In genomic region chr4:114934188-114934587, GRCm38 (mm10) we compare ENCODE assay signal across 27 mouse cellular contexts. TPM values are rescaled to one million over a fixed set of nuclear protein-coding genes. Genes with fewer than 3 reads are reported as not detected.
A peak's percentile ranks its signal among the peaks of the same experiment; 100 is the strongest.
DNase-seq lines count a peak whose midpoint lies in the region; ATAC-seq and TF ChIP-seq lines count a peak whose summit lies in the region.
"Had no signal": no experiment of that assay in that cellular context is flagged by ENCODE, and none has a peak within 500 bp of the region (broad histone marks: within the 10 kb centered on the region; RNA-seq: fewer than 3 reads in every experiment).

No protein-coding gene starts in this region.

- H3K4me1 ChIP-seq in liver, adult 2 months (ENCODE audit: control insufficient read depth, insufficient read depth, low read length) = no peaks in the 10 kb centered on the region
- no peaks in the 10 kb centered on the region for H3K4me1 ChIP-seq in liver, postnatal 0 days (ENCODE audit: insufficient read depth)
- no peaks in the 10 kb centered on the region for H3K4me1 ChIP-seq in kidney, embryonic 15.5 days
- H3K4me1 ChIP-seq: forebrain, embryonic 15.5 days had no signal

- no peaks in the 10 kb centered on the region for H3K9me3 ChIP-seq in liver, postnatal 0 days (ENCODE audit: low read length)
- H3K9me3 ChIP-seq in kidney, embryonic 15.5 days (replicated peaks) = no peaks in the 10 kb centered on the region
- H3K9me3 ChIP-seq: embryonic facial prominence, embryonic 12.5 days; forebrain, embryonic 15.5 days; midbrain, embryonic 12.5 days had no signal

- no peak for TF ChIP-seq CTCF in liver, adult 2 months (IDR thresholded peaks at IDR 0.05; ENCODE audit: low read depth, low read length)
- TF ChIP-seq CTCF in liver, postnatal 0 days (IDR thresholded peaks at IDR 0.05; ENCODE audit: low read depth) = no peak

- peak; percentile 16 for DNase-seq in liver, adult 2 months (ENCODE audit: extremely low read depth, low read depth, low spot score)
- no peak for DNase-seq in liver, postnatal 0 days
- DNase-seq in adrenal gland, postnatal 10 days = peak; percentile 20
- no peak for DNase-seq in gastrocnemius, postnatal 36 days
- DNase-seq: cerebellum, adult 11 months; cerebellum, postnatal 25 days; kidney, adult 9 months; left cerebral cortex, postnatal 4 days; thymus, adult 18-20 months had no signal

- H3K4me3 ChIP-seq in liver, adult 2 months (ENCODE audit: insufficient read depth, low read depth, low read length) = no peak overlapping the region
- no peak overlapping the region for H3K4me3 ChIP-seq in liver, postnatal 0 days (ENCODE audit: low read depth, low read length)
- H3K4me3 ChIP-seq in myocyte = no peak overlapping the region
- H3K4me3 ChIP-seq in kidney, embryonic 15.5 days (replicated peaks) = no peak overlapping the region
- H3K4me3 ChIP-seq: embryonic facial prominence, embryonic 12.5 days; forebrain, embryonic 15.5 days; midbrain, embryonic 12.5 days had no signal

- H3K36me3 ChIP-seq in liver, adult 2 months (ENCODE audit: control insufficient read depth, insufficient read depth, low read length) = no peaks in the 10 kb centered on the region
- no peaks in the 10 kb centered on the region for H3K36me3 ChIP-seq in liver, postnatal 0 days (replicated peaks; ENCODE audit: insufficient read depth, low read length)
- H3K36me3 ChIP-seq in myocyte (ENCODE audit: control insufficient read depth, insufficient read depth) = no peaks in the 10 kb centered on the region
- H3K36me3 ChIP-seq in kidney, embryonic 15.5 days = no peaks in the 10 kb centered on the region
- H3K36me3 ChIP-seq: embryonic facial prominence, embryonic 12.5 days; forebrain, embryonic 15.5 days; midbrain, embryonic 12.5 days had no signal

- ATAC-seq in liver, postnatal 0 days = no peak
- ATAC-seq in common myeloid progenitor, adult 5-6 weeks (replicated peaks; ENCODE audit: low read depth, poor library complexity, severe bottlenecking) = peak; percentile 84
- ATAC-seq in kidney, embryonic 15.5 days (replicated peaks; ENCODE audit: low FRiP score) = no peak
- ATAC-seq: CD4-positive, CD25-positive, alpha-beta regulatory T cell, adult 4 months; forebrain, embryonic 15.5 days; inflammation-experienced regulatory T-cells, adult 6 months had no signal

- WGBS in liver, adult 2 months = 63% methylated on average over 6 of the region's 6 CpGs
- WGBS in liver, postnatal 0 days (ENCODE audit: insufficient replicate concordance) = 54% methylated on average over 6 of the region's 6 CpGs
- 86% methylated on average over 6 of the region's 6 CpGs for WGBS in kidney, embryonic 15.5 days

- H3K9ac ChIP-seq in liver, adult 2 months (ENCODE audit: low read depth, low read length) = no peak overlapping the region
- H3K9ac ChIP-seq in liver, postnatal 0 days (replicated peaks) = no peak overlapping the region
- no peak overlapping the region for H3K9ac ChIP-seq in kidney, embryonic 15.5 days
- H3K9ac ChIP-seq: embryonic facial prominence, embryonic 12.5 days; forebrain, embryonic 15.5 days; midbrain, embryonic 12.5 days had no signal

- TF ChIP-seq POLR2A in liver, adult 2 months (IDR thresholded peaks at IDR 0.05; ENCODE audit: extremely low read depth, insufficient read depth, low read length) = no peak
- no peak for TF ChIP-seq POLR2A in myocyte (IDR thresholded peaks at IDR 0.05; ENCODE audit: insufficient read length, low read depth)

- no peaks in the 10 kb centered on the region for H3K79me2 ChIP-seq in liver, adult 2 months (ENCODE audit: control insufficient read depth, insufficient read depth, low read length)
- H3K79me2 ChIP-seq in myocyte (ENCODE audit: control insufficient read depth, insufficient read depth) = no peaks in the 10 kb centered on the region

- no peak overlapping the region for H3K27ac ChIP-seq in liver, adult 2 months (replicated peaks; ENCODE audit: insufficient read depth, low read depth, low read length)
- H3K27ac ChIP-seq in liver, postnatal 0 days (ENCODE audit: low read depth) = no peak overlapping the region
- no peak overlapping the region for H3K27ac ChIP-seq in kidney, embryonic 15.5 days
- H3K27ac ChIP-seq: embryonic facial prominence, embryonic 12.5 days; forebrain, embryonic 15.5 days; midbrain, embryonic 12.5 days had no signal

- intact Hi-C loops in gastrocnemius, postnatal 36 days (cut with DNase I) = no loop called here

- H3K4me2 ChIP-seq in liver, postnatal 0 days (ENCODE audit: low read depth, low read length) = no peak overlapping the region
- H3K4me2 ChIP-seq in myocyte (ENCODE audit: low read depth) = peak overlapping the region; percentile 8
- no peak overlapping the region for H3K4me2 ChIP-seq in kidney, embryonic 15.5 days
- H3K4me2 ChIP-seq: embryonic facial prominence, embryonic 12.5 days; forebrain, embryonic 15.5 days; liver, embryonic 11.5 days; midbrain, embryonic 12.5 days had no signal

- no peak for TF ChIP-seq EP300 in liver, postnatal 0 days (IDR thresholded peaks at IDR 0.05; ENCODE audit: low read depth)

- H3ac ChIP-seq in myocyte (ENCODE audit: control insufficient read depth, insufficient read length) = no peak overlapping the region

- H3K27me3 ChIP-seq in liver, adult 2 months (ENCODE audit: control insufficient read depth, insufficient read depth, low read length) = no peaks in the 10 kb centered on the region
- peaks cover 14% of the 10 kb centered on the region for H3K27me3 ChIP-seq in liver, postnatal 0 days (ENCODE audit: insufficient read depth, low read length)
- peaks cover 3% of the 10 kb centered on the region for H3K27me3 ChIP-seq in myocyte (ENCODE audit: control insufficient read depth, insufficient read depth, insufficient read length)
- H3K27me3 ChIP-seq in kidney, embryonic 15.5 days = peaks cover 53% of the 10 kb centered on the region

TF ChIP-seq in myocyte, 11 proteins besides CTCF, POLR2A, EP300 and RAD21:
- no peak for TF ChIP-seq TCF12 (IDR thresholded peaks at IDR 0.05; ENCODE audit: insufficient read depth, poor library complexity, severe bottlenecking)
- TF ChIP-seq TCF3 (IDR thresholded peaks at IDR 0.05; ENCODE audit: insufficient read length, low read depth) = no peak
- no peak for TF ChIP-seq MYOG (IDR thresholded peaks at IDR 0.05; ENCODE audit: control insufficient read depth in 1 of 3, insufficient read depth in 1 of 3, insufficient read length in 2 of 3, low read depth in 2 of 3)
- no peak for TF ChIP-seq CEBPB (IDR thresholded peaks at IDR 0.05; ENCODE audit: insufficient read depth, poor library complexity, severe bottlenecking)
- TF ChIP-seq MYOD1 (IDR thresholded peaks at IDR 0.05; ENCODE audit: control insufficient read depth in 1 of 3, insufficient read length in 2 of 3, low read depth in 2 of 3) = no peak
- no peak for TF ChIP-seq REST (IDR thresholded peaks at IDR 0.05; ENCODE audit: insufficient read depth, insufficient read length)
- no peak for TF ChIP-seq POLR2AphosphoS2 (IDR thresholded peaks at IDR 0.05; ENCODE audit: insufficient read length, low read depth)
- TF ChIP-seq SRF (IDR thresholded peaks at IDR 0.05; ENCODE audit: control insufficient read depth, insufficient read length, low read depth) = no peak
- TF ChIP-seq MAX (IDR thresholded peaks at IDR 0.05; ENCODE audit: low read depth) = no peak
- no peak for TF ChIP-seq USF1 (IDR thresholded peaks at IDR 0.05; ENCODE audit: low read depth)
- no peak for TF ChIP-seq E2F4 (IDR thresholded peaks at IDR 0.05; ENCODE audit: insufficient read depth)

RNA-seq across cellular contexts. Expression of gene Foxe3, which starts 8.4 kb away (rescaled TPM):
- total RNA-seq in liver, adult 2 months (2014; rRNA removed) = not detected in 2 replicates
- polyA plus RNA-seq in liver, adult 2 months (2012; rRNA removed) = not detected in 2 replicates
- polyA plus RNA-seq in liver, postnatal 0 days (2015; fragmentation: Nextera tagmentation; extraction: Ambion mirVana) = not detected in 2 replicates
- not detected for total RNA-seq in adrenal gland, postnatal 10 days (2021)
- not detected in 2 replicates for total RNA-seq in common myeloid progenitor, adult 5-6 weeks (2017)
- not detected for polyA plus RNA-seq in myocyte (2012; fragmentation: generic; extraction: Trizol)
- polyA plus RNA-seq in kidney, embryonic 15.5 days (2015; fragmentation: Nextera tagmentation; extraction: Ambion mirVana) = not detected in 2 replicates
- not detected for total RNA-seq in gastrocnemius, postnatal 36 days (2021)
- total RNA-seq: gastrocnemius, adult 18-20 months; heart, adult 18-20 months; layer of hippocampus, postnatal 25 days; left cerebral cortex, postnatal 4 days; MEL had no signal
- polyA plus RNA-seq: CD4-positive, CD25-positive, alpha-beta regulatory T cell, adult 4 months; forebrain, embryonic 15.5 days; heart, embryonic 16.5 days; hindbrain, embryonic 11.5 days; inflammation-experienced regulatory T-cells, adult 6 months; large intestine, adult 2 months; liver, embryonic 11.5 days; lung, embryonic 16.5 days; small intestine, adult 2 months had no signal

RNA-seq across cellular contexts. Expression of gene Foxd2, which starts 25.5 kb away (rescaled TPM):
- 0.07 and 0.09 TPM in 2 replicates for total RNA-seq in liver, adult 2 months (2014; rRNA removed)
- polyA plus RNA-seq in liver, adult 2 months (2012; rRNA removed) = 0.02 TPM in 1 of 2 replicates, not detected in the other
- not detected in 2 replicates for polyA plus RNA-seq in liver, postnatal 0 days (2015; fragmentation: Nextera tagmentation; extraction: Ambion mirVana)
- 1 to 10 TPM; 1.5 to 1.6 TPM for total RNA-seq in adrenal gland, postnatal 10 days (2021)
- 0.09 and 1.3 TPM in 2 replicates for total RNA-seq in common myeloid progenitor, adult 5-6 weeks (2017)
- polyA plus RNA-seq in myocyte (2012; fragmentation: generic; extraction: Trizol) = 0.65 TPM
- 5.2 and 5.5 TPM in 2 replicates for polyA plus RNA-seq in kidney, embryonic 15.5 days (2015; fragmentation: Nextera tagmentation; extraction: Ambion mirVana)
- total RNA-seq in gastrocnemius, postnatal 36 days (2021) = under 1 TPM; 0.23 to 0.47 TPM
- polyA plus RNA-seq: heart, embryonic 16.5 days had no signal

RNA-seq across cellular contexts. Expression of gene Cmpk1, which starts 52.9 kb away (rescaled TPM):
- 41.8 and 56.3 TPM in 2 replicates for total RNA-seq in liver, adult 2 months (2014; rRNA removed)
- 16.1 and 17.2 TPM in 2 replicates for polyA plus RNA-seq in liver, adult 2 months (2012; rRNA removed)
- polyA plus RNA-seq in liver, postnatal 0 days (2015; fragmentation: Nextera tagmentation; extraction: Ambion mirVana) = 59.9 and 67.8 TPM in 2 replicates
- 10 to 100 TPM; 86.6 to 94.9 TPM for total RNA-seq in adrenal gland, postnatal 10 days (2021)
- 177 and 188 TPM in 2 replicates for total RNA-seq in common myeloid progenitor, adult 5-6 weeks (2017)
- 18.3 TPM for polyA plus RNA-seq in myocyte (2012; fragmentation: generic; extraction: Trizol)
- 91.9 and 101 TPM in 2 replicates for polyA plus RNA-seq in kidney, embryonic 15.5 days (2015; fragmentation: Nextera tagmentation; extraction: Ambion mirVana)
- 10 to 100 TPM; 18.1 to 20.2 TPM for total RNA-seq in gastrocnemius, postnatal 36 days (2021)

Comparison
In these comparisons a context has a peak if more than half of its experiments do, and no peak if none do; other contexts are left out.
1. DNase-seq: peak in liver, adult 2 months (single experiment) and adrenal gland, postnatal 10 days (single experiment); none in liver, postnatal 0 days (single experiment) and gastrocnemius, postnatal 36 days (0 of 2).